Comparison of ENCODE assay signal across 8 mouse cellular contexts in genomic region chr11:81940988-81941387, GRCm38 (mm10). TPM values are rescaled to one million over a fixed set of nuclear protein-coding genes. Genes with fewer than 3 reads are reported as not detected.
DNase-seq lines count a peak whose midpoint lies in the region; ATAC-seq lines count a peak whose summit lies in the region.

No protein-coding gene starts in this region.

- no peak for ATAC-seq in CD4-positive, CD25-positive, alpha-beta regulatory T cell, adult 4 months

- DNase-seq in CD4-positive, CD25-positive, alpha-beta regulatory T cell, adult 2 months (ENCODE audit: low read depth, low spot score): peak; percentile 1
- peak; percentile 19 to 30 for DNase-seq in kidney, postnatal 4 days
- no peak for DNase-seq in kidney, adult 11 months
- peak; percentile 15 for DNase-seq in ZHBTc4 (ENCODE audit: low read depth, low spot score)
- peak; percentile 4 for DNase-seq in embryo, embryonic 11.5 days (ENCODE audit: low read depth, low spot score)
- DNase-seq in retina, adult 2 months (ENCODE audit: low read depth, low spot score): peak; percentile 15
- DNase-seq in urinary bladder, postnatal 25 days (ENCODE audit: low spot score): no peak

RNA-seq across cellular contexts. Expression of gene Asic2, which starts 27.3 kb away (rescaled TPM):
- not detected for polyA plus RNA-seq in CD4-positive, CD25-positive, alpha-beta regulatory T cell, adult 4 months (2017; shearing (Covaris generic))

Comparison
In these comparisons a context has a peak if more than half of its experiments do, and no peak if none do; other contexts are left out.
1. DNase-seq: peak in CD4-positive, CD25-positive, alpha-beta regulatory T cell, adult 2 months (single experiment), kidney, postnatal 4 days (2 of 2), ZHBTc4 (single experiment), embryo, embryonic 11.5 days (single experiment) and retina, adult 2 months (single experiment); none in kidney, adult 11 months (single experiment) and urinary bladder, postnatal 25 days (single experiment).